Mouse (Mus musculus) stomach, postnatal 0 days (tissue): ENCODE data around the gene Creg2.

Experiments used
- CTCF ChIP-seq: IDR thresholded peaks from 2 replicates; pipeline ENCODE4 v1.5.1; 2016; ENCODE audit warnings: antibody characterized with exemption, low read depth, mild to moderate bottlenecking, moderate library complexity
- EP300 ChIP-seq: optimal IDR thresholded peaks from 2 replicates; pipeline ENCODE3; 2016; ENCODE audit warnings: antibody characterized with exemption

- TF ChIP-seq EP300 (no peak), CTCF (no peak)
Measured at GRCm38 (mm10) chr1:39636196-39636595, 15.1 kb downstream of the Creg2 start.
